Mouse (Mus musculus): Measurements from ENCODE around the gene Glrx3.
A peak's percentile ranks its signal among the peaks of the same experiment; 100 is the strongest.

The Glrx3 gene

DNA sequence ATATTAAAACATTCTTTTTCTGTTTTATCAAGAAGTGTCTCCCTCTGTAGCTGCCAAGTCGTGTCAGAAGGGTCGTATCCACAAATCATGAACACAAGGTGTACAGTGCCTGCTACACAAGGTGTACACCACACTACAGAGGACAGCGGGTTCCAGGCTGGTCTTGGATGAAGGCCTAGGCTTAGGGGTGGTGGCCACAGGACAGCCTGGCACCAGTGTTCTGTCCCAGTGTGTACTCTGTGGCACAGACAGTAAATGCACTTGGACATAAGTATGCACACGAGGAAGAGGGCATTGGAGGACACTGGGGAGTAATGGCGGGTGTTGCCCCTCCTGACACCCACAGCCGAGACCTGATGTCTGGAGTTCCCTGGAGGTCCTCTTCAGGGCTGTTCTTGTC is 34.7 kb downstream of the Glrx3 start:
- no peak for DNase-seq (ENCODE audit: low spot score)

DNA sequence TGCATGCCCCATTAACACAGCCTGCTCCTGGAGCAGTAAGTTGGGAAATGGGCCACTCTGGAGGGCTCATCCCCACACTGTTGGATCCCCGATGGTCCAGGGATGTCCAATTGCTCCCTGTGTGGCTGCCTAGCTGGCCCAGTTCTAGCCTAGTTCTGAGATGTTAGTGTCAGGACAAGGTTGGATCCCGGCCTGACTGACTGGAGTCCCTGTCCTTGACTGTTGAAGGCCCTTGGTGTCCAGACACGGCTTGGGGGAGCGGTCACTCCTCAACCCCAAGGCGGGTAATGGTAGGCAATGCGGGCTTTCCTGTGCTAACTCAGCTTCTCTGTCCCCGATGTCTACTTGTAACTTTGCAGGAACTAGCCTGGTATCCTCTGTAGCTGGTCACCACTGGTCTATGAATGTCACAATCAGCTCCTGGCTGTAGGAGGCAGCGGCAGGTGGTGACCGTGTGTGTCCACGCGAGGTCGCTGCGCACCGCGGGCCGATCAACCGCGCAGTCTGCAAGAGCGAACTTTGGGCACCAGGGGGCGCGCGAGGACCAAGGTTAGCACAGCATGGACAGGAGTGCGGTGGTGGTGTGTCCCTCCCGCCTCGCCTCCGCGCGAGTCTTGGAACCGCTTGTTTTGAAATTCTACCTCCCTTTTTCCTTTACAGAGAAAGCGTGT is 40.7 kb downstream of the Glrx3 start:
- DNase-seq (ENCODE audit: low spot score) = peak; percentile 95

DNA sequence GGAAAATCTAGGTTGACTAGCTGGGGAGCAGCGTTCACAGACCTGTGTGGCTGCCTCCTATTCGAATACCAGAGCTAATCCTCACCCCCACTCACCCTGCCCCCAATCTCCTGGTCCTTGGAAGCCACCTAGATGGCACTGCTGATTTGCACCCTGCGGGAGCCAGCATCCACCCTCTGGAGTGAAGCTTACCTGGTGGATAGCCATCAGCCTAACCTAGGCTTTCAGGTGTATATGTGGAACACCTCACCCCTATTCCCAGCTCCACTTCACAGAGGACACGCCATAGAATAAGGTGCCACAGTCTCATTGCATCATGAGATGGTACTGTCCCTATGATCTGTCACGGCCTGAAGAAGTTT is 41.2 kb downstream of the Glrx3 start:
- no peak for DNase-seq (ENCODE audit: low spot score)

DNA sequence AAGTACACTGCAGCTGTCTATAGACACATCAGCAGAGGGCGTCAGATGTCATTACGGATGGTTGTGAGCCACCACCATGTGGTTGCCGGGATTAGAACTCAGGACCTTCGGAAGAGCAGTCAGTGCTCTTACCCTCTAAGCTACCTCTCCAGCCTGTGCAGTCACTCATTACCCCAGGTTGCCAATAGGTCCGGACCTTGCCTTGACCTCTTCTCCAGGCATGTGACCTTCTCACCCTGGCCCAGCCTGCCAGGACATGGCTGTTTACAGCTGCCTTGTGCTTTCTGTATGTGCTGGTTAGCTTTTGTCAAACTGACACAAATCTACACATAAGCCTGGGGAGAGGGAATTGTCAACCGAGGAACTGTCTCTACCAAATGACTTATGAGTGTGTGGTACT is 43.4 kb downstream of the Glrx3 start:
- DNase-seq (ENCODE audit: low spot score) = no peak

DNA sequence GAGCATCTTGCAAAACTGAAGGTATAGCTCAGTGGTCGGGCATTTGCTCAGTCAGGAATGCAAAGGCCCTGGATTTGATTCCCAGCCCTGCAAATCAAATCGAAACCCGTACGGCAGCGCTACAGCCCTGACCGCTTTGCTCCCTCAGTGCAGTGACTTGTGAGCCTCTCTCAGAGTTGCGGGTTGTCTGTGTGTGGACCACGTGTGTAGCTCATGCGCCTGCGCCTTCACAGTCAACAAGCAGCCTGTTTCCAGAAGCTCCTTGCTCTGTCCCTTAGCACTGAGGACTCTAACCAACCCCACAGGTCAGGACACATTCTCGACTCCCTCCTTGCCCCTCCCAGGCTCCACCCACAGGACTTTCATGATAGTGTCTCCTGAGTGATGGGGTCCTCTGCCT is 46.6 kb downstream of the Glrx3 start:
- DNase-seq (ENCODE audit: low spot score) = no peak

DNA sequence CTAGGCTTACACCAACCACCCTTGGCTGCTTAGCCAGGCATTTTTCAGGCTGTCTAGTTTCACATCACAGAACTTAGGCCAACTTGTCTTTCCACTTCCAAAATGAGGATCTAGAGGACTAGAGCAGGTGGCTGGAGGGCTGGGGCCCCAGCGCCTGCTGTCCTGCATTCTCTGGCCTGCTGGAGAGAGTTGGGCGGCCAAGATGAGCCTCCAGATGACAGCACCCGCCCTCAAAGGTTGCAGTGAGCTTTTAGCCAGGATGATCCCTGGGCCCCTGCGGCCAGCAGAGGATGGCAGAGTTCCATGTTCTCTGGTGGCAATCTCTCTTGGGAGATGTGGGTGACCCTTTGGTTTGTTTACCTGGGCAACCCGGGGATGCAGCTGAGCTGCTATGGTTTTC is 51.0 kb downstream of the Glrx3 start:
- DNase-seq (ENCODE audit: low spot score) = no peak

DNA sequence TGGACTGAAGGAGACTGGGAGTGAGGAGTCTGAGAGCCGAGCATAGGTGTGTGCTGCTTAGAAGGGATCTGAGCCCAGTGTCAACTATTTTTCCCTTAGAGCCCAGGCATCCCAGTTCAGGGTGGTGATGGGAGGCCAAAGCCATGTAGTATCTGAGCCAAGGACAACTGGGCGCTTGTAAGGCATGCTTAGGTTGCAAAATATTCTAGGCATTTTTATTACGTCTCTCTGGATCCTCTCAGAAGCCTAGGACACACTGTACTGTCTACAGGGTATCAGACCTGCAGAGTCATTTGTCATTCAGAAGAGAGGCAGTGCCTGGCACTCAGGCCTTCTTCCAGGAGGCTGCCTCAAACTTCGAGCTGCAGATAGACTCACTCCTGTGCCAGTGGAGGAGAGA is 53.3 kb downstream of the Glrx3 start:
- DNase-seq (ENCODE audit: low spot score) = no peak

DNA sequence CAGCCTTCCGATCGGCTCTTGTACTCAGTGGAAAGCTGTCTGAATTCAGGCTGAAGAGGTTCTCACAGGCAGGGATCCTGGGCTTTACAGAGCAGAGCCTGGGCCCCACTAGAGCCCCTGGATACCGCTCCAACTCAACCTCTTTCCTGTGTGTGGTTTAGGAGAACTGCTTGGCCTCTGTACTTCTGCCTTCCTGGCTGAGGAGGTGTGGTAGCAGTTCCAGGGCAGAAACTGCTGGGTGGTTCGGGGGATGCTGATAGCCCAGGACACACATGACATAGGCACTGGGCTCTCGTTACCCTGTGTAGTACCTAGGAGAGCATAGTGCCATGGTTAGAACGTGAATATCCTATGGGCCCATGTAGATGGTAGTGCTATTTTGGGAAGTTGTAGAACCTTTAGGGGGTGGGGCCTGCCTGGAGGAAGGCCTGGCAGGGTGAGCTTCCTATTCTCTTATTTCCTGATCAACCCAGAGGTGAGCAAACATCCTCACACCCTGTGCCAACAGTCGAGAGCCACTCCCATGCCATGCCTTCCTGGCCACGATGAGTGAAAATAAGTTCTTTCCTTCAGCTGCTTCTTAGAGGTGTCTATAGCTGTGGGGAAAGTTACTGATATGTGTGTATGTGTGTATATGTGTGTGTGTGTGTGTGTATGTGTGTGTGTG is 55.0 kb downstream of the Glrx3 start:
- DNase-seq (ENCODE audit: low spot score) = no peak

DNA sequence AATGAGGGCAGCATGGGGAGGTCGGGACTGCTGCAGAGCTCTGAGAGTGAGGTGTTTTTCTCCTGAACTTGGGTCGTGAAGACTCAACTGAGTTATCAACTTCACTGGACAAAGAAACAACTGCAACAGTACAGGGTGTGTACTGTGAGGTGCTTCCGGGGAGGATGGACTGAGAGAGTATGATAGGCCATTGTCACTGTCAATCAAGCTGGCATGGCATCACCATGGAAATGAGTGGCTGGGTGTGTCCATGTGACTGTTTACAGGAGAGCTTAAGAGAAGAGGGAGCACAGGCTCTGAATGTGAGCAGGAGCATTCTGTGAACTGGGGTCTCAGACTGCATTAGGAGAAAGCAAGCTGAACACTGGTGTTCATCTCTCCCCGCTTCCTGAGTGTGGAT is 61.3 kb downstream of the Glrx3 start:
- DNase-seq (ENCODE audit: low spot score) = no peak

DNA sequence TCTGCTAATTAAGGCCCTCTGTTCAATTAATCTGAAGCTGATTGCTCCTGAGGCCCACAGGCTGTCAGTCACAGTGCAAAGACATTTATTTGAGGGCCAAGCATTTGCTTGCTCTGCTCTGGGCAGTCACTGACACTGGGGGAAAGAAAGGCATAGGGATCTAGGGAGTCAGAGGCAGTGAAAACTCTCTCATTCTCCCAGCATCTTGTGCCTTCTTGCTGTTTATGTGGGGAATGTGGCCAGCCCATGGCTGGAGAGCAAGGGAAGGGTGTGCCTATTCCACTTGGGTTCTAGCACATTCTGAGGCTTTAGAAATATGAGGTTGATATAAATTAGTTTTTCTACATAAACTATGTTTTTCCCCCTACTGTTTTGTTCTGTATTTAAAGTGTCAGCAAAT is 80.2 kb downstream of the Glrx3 start:
- DNase-seq (ENCODE audit: low spot score) = no peak

DNA sequence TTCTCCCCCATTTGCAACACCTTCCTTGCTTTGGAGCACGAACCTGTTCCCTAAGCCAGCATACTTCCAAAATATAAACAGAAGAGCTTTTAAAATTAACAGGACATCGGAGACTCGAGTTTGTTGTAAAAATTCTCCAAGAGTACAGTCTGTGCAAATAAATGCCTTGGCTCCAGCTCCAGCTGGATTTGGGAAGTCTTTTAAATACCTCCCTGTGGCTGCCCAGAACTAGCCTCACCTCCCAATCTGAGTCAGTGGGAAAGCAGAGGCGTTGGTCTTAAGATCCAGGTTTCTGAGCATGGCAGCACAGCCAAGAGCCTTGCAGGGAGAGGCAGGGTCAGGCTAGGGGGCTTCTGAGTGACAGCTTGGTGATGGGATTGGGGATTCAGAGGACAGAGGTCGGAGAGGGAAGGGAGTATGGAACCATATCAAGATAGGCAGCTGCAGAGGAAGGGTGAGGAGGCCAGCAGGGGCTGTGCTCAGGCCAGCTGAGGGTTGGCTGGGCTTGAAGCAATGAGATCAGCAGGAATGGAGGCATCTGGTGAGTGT is 80.7 kb downstream of the Glrx3 start:
- no peak for DNase-seq (ENCODE audit: low spot score)

Measured in layer of hippocampus, adult 11-12 months (tissue).